Mouse (Mus musculus) hindbrain, embryonic 14.5 days (tissue): ENCODE results near the gene Mrpl44. TPM values are rescaled to one million over a fixed set of nuclear protein-coding genes. Genes with fewer than 3 reads are reported as not detected.

Experiments
- ATAC-seq: fragments of 200-750 bp; cut with Nextera tagmentation; 2 replicates; pipeline ENCODE4 v1.8.0; 2017; ENCODE audit warnings: moderate number of reproducible peaks, mild to moderate bottlenecking, moderate TSS enrichment, moderate library complexity; ENCODE audit not compliant: low FRiP score
- DNase-seq: peaks from one replicate; pipeline ENCODE4 v3.0.0-alpha.2; 2015; ENCODE audit warnings: low spot score
- H3K27ac ChIP-seq: fragments of 300-500 bp; sonication (generic); 2 replicates; pipeline ENCODE4 v1.5.1; 2014; ENCODE audit warnings: mild to moderate bottlenecking, moderate library complexity
- H3K27me3 ChIP-seq: fragments of 300-500 bp; sonication (generic); 2 replicates; pipeline ENCODE4 v1.6.1; 2014; ENCODE audit warnings: mild to moderate bottlenecking, low read length, mixed read lengths; ENCODE audit not compliant: control insufficient read depth, insufficient read depth
- H3K36me3 ChIP-seq: fragments of 300-500 bp; sonication (generic); replicated peaks from 2 replicates; pipeline ENCODE4 v1.6.1; 2014; ENCODE audit not compliant: control insufficient read depth, insufficient read depth
- H3K4me1 ChIP-seq: fragments of 300-500 bp; sonication (generic); replicated peaks from 2 replicates; pipeline ENCODE4 v1.6.1; 2014; ENCODE audit warnings: antibody characterized with exemption, low read length, mixed read lengths; ENCODE audit not compliant: control insufficient read depth, insufficient read depth
- H3K4me2 ChIP-seq: fragments of 300-500 bp; sonication (generic); replicated peaks from 2 replicates; pipeline ENCODE4 v1.6.1; 2014; ENCODE audit warnings: mild to moderate bottlenecking, moderate library complexity
- H3K4me3 ChIP-seq: fragments of 300-500 bp; sonication (generic); replicated peaks from 2 replicates; pipeline ENCODE4 v1.5.1; 2014; ENCODE audit warnings: mild to moderate bottlenecking, low read length
- H3K9ac ChIP-seq: fragments of 300-500 bp; sonication (generic); 2 replicates; pipeline ENCODE4 v1.6.1; 2014
- H3K9me3 ChIP-seq: fragments of 300-500 bp; sonication (generic); 2 replicates; pipeline ENCODE4 v1.6.1; 2016; ENCODE audit warnings: low read length; ENCODE audit not compliant: control insufficient read depth
- WGBS: fragments of 180-500 bp; shearing (Covaris S2); extraction: QIAGEN DNeasy Blood & Tissue Kit; methylation state at CpG from one replicate; pipeline ENCODE4 v1.1.7; 2014; 5-methylcytosine and 5-hydroxymethylcytosine counted together
- polyA plus RNA-seq: library from polyadenylated mRNA; unstranded; fragments of >200 nt; fragmentation: Nextera tagmentation; extraction: Ambion mirVana; gene quantifications from 2 replicates; pipeline ENCODE4 v1.2.1, GENCODE M21; 2014

The Mrpl44 gene
- polyA plus RNA-seq, 1 experiment from 2014 or later = 38.9 TPM

DNA sequence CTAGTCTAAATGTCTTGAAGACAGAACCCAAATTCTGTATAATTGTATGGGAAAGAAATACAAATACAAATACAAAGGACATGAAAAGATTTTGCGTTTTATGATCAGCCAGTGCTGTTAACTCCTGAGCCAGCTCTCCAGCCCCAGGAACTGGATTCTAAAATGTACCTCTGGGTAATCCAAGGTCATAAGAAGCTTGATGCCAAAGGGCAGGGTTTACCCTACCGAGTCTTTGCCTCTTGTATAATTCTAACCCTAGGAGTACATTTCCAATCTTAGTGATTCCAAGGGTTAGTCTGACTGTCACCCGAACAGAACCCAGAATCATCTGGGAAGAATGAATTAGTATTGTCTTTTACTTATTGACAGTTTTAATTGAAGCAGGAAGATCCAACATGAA lies 39.6 kb downstream of the Mrpl44 start:
- H3K27me3 ChIP-seq = no peaks in the 10 kb centered on the region
- WGBS = 96% methylated on average over 3 of the region's 3 CpGs
- ATAC-seq (no peak), DNase-seq (no peak)
- no peak overlapping the region for H3K4me3 ChIP-seq
- H3K4me2 ChIP-seq = no peak overlapping the region
- no peaks in the 10 kb centered on the region for H3K9me3 ChIP-seq
- no peak overlapping the region for H3K9ac ChIP-seq
- no peaks in the 10 kb centered on the region for H3K4me1 ChIP-seq
- 0 out of 2 replicates have a peak, but pooled peaks cover 6% of the 10 kb centered on the region for H3K36me3 ChIP-seq
- no peak overlapping the region for H3K27ac ChIP-seq

GRCm38 (mm10) chr1:79819296-79819879 lies 43.6 kb downstream of the Mrpl44 start:
- Histone ChIP-seq H3K36me3 (0 out of 2 replicates have a peak, but pooled peaks cover 3% of the 10 kb centered on the region), H3K27ac (no peak overlapping the region), H3K9ac (no peak overlapping the region), H3K9me3 (no peaks in the 10 kb centered on the region), H3K27me3 (no peaks in the 10 kb centered on the region), H3K4me3 (no peak overlapping the region), H3K4me2 (no peak overlapping the region), H3K4me1 (no peaks in the 10 kb centered on the region)
- DNase-seq (no peak), ATAC-seq (no peak)
- WGBS = 93% methylated on average over 11 of the region's 11 CpGs

DNA sequence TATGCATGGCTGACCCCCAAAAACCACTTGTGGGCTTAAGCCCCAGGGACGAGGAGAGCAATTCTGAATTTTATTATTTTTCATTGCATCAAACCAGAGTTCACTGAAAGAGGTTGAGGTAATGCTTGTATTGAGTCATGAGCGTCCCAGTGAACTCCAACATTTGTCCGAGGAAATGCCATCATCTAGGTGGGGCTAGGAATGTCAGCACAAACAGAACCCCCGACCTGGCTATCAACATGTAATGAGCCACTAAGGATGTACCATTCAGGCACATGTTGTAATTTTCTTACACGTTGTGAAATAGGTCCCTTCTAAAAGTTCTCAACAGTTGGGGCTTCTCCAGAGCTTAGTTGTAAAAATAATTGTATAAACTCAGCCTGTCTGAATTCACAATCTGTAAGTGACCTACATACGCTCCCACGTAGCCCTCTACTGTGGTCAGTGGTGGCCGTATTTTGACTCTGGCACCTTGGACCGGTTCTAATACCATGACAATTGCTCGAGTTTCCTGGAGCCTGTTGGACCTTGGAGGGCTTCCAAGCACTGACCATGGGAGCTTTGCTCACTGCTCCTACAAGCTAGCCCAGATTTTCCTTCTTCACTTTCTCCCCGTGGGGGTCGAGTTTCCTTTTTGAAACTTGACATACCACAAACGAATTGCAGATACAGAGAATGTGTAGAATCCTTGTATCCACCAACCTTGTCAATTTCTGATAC lies 47.1 kb downstream of the Mrpl44 start:
- Histone ChIP-seq H3K4me3 (no peak overlapping the region), H3K36me3 (no peaks in the 10 kb centered on the region), H3K27me3 (no peaks in the 10 kb centered on the region), H3K4me2 (no peak overlapping the region), H3K27ac (no peak overlapping the region), H3K9ac (no peak overlapping the region), H3K4me1 (0 out of 2 replicates have a peak, but pooled peaks cover 3% of the 10 kb centered on the region), H3K9me3 (no peaks in the 10 kb centered on the region)
- 69% methylated on average over 13 of the region's 13 CpGs for WGBS
- no peak for ATAC-seq
- no peak for DNase-seq

DNA sequence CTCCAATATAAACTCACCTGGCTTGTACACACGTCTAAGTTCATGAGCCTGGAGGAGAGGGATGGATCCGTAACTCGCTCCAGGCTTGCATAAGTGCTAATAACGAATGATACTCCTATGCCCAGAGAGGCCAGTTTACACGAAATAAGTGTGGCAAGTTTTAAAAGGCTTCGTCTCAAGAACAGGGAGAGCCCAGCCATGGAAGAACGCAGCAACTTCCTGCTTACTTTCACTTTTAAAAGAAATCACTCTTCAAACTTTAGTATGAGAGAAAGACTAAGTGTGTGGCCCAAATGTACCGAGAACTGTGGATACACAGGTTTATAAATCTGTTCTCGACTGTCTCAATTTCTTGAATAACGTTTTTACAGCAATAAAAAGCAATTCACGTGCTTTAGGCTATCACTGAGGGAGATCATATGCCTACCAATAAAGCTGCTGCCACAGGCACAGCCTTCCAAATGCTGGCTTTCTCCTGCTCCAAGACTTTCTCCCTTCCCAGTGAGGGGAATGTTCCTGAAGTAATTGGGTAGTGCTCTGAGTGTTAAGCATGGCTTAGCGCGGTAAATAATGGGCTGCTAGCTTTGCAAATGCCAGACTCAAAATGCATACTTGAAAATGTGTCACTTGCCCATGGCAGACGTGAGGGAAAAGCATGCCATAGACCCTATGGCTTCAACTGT lies 48.3 kb downstream of the Mrpl44 start:
- DNase-seq (no peak), ATAC-seq (no peak)
- Histone ChIP-seq H3K4me2 (no peak overlapping the region), H3K9me3 (no peaks in the 10 kb centered on the region), H3K4me1 (0 out of 2 replicates have a peak, but pooled peaks cover 3% of the 10 kb centered on the region), H3K4me3 (no peak overlapping the region), H3K9ac (no peak overlapping the region), H3K36me3 (no peaks in the 10 kb centered on the region), H3K27me3 (no peaks in the 10 kb centered on the region), H3K27ac (0 out of 2 replicates have a peak overlapping the region, but pooled peaks have one; percentile 34)
- 80% methylated on average over 14 of the region's 14 CpGs for WGBS

Other genes starting within 250 kb of the Mrpl44 start
- 0.20 and 0.35 TPM in 2 replicates for gene Ap1s3, start 104.0 kb upstream of the Mrpl44 start, polyA plus RNA-seq
- gene Wdfy1, start 125 bp downstream of the Mrpl44 start, polyA plus RNA-seq = 106 and 117 TPM in 2 replicates
- 328 and 356 TPM in 2 replicates for gene Serpine2, start 85.2 kb downstream of the Mrpl44 start, polyA plus RNA-seq